Mouse (Mus musculus) left cerebral cortex, adult 9 months (tissue): ENCODE data around the gene A430078G23Rik.
"Not testable (repeated sequence)": the region's sequence is repeated elsewhere in the genome, so short reads cannot be mapped to it uniquely, and the experiment has no call there.

Experiments used
- DNase-seq, 2 experiments: peaks; one replicate each; pipeline ENCODE4 v3.0.0; 2022; ENCODE audit warnings: low spot score in 2 of 2

The A430078G23Rik gene

DNA sequence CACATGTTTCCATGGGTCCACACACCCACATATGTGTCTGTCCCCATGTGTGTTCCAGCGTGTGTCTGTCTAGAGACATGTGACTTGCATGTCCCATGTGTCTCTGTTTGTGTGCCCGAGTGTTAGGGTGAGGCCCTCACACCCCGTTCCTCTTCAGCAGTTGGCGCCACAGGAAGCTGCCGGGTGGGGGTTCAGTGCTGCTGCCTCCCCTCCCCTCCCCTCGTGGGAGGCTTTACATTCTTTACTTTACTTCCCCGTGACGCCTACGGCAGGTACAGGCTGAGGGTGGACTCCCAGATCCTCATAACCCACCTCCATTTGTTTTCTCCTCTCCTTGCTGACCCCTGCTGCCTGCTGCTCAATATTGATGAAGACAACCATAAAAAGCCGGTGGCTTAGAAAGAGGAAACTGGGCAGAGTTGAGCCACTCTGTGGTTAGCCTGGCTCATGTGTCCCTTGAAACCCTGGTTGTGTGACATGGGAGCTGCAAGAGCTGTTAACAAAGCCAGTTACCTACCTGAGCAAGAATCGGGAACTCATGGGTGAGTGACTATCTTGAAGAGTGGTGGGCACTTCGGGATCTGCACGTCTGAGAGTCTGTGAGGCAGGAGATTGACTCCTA lies at the start of gene A430078G23Rik:
TSS of gene A430078G23Rik (plus strand) at position 227 of the 622 bp plus-strand sequence.
- DNase-seq = no peak

DNA sequence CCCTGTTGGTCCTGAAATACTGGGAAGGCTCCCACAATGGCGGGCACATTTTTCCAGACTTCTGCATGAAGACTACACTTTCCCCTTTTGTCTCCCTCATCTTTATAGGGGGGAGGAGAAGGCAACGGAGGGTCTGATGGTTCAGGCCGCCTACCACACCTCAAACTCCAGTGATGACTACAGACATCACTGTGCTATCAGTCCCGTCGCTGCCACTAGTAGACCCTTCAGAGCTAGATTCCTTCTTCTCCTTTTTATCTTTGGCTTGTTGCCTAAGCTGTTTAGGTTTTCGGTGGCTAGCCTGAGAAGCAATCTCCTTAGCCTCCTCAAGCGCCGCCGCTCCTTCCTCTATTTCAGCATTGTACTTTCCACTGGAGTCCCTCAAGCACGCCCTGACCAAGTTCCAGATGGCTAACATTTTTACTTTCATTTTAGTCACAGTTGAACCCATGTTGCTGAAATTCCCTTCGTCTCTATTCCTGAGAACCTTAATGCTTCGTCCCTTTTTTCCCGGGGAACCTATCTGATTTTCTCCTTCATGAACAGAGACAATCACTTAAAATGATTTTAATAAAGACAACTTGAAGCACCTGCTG lies 44.9 kb upstream of the A430078G23Rik start:
- DNase-seq = peak in 1 of 2 experiments; percentile 11

DNA sequence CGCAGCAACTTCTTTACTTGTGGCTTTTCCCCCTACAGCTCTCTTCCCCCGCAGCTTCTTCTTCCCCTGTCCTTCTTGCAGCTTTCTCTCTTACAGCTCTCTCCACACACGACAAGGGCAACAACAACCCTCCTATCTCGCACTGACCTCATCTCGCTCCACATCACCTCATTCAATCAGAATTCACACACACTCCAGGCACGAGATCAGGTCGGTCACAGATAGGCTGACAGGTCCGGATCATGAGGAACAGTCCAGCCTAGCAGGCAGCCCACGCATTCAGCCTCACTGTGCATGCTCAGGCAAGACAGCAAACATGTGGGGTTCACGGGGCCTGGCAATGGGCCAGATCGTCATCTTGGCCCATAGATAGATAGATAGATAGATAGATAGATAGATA lies 43.6 kb upstream of the A430078G23Rik start:
- DNase-seq = peak in 1 of 2 experiments; percentile 13

- DNase-seq = no peak
These were observed 41.7 kb upstream of the A430078G23Rik start for GRCm38 (mm10) chr8:3311482-3311881.

DNA sequence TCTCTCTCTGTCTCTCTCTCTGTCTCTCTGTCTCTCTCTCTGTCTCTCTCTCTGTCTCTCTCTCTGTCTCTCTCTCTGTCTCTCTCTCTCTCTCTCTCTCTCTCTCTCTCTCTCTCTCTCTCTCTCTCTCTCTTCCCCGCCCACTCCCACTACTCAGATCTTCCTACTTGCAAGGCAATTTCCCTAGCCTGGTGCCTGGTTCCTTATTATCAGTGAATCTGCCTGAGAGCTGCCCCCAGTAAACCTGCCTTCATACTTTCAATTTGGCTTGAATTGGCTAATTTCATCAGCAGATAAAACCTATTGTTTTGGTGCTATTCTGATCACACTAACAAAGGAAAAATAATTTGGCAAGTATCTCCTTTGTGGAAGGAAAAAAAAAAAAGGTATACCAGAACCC lies 39.8 kb upstream of the A430078G23Rik start:
- not testable (repeated sequence) for DNase-seq

DNA sequence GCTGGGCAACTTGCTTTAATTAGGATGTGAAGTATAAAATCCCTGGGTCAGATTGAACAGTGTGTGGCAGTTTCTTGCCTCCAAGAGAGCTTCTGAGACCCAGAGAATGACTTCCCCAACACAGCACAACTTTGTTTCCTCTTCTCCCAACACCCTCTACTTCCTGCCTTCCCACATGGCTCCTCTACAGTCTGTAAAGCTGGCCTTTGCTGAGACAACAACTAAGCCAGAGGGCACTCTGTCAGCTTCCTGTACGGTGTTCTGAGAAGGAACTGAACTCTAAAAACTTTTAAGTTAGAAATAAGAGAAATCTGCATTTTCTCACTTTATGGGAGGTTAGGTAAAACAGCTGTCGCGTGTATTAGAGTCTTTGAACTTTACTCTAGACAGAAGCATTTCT lies 39.4 kb upstream of the A430078G23Rik start:
- DNase-seq = no peak

- no peak for DNase-seq
These were observed 38.9 kb upstream of the A430078G23Rik start for GRCm38 (mm10) chr8:3314345-3314744.

DNA sequence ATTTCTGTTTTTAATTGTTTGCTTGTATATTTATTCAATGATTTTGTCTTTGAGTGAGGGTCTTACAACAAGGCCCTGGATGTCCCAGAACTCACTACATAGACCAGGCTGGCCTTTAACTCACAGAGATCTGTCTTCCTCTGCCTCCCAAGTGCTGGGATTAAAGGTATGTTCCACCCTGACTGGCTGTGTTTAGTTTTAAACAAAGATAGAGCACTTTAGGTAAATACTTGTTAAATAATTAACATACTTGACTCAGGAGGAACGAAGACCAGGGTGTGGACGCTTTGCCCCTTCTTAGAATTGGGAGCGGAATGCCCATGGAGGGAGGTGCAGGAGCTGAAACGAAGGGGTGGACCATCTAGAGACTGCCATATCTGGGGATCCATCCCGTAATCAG lies 36.6 kb upstream of the A430078G23Rik start:
- DNase-seq = no peak

GRCm38 (mm10) chr8:3319267-3319666 lies 33.9 kb upstream of the A430078G23Rik start:
- DNase-seq = not testable (repeated sequence)

DNA sequence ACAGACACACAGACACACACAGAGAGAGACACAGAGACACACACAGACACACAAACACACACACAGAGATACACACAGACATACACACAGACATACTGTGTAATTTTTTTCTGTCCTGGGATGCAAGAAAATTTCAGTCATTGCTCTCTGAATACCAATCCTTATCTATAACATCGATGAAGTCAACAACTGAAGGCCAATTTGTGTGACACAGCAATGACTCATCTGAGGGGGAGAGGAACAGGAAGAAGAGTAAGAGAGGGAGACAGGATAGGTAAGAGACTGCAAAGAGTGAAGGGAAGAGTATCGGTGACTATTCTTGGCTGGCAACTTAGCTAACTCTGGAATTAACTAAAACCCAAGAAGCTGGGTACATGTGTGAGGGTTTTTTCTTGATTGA lies 29.0 kb upstream of the A430078G23Rik start:
- no peak for DNase-seq

DNA sequence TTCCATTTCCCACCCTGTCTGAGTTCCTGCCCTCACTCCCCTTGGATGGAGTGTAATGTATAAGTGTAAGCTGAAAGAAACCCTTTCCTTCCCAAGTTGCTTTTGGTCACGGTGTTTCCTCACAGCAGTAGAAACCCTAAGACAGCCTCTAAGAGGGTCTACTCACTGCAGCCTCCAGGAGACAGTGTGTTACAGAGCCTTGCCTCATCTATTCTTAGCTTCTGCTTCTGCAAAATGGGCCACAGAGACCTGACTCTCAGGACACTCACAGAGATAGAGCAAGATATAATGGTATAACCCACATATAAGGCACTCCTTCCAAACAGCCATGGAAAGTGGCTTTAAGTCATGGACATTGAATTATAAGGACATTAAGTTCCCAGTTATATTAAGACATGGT lies 26.2 kb upstream of the A430078G23Rik start:
- no peak for DNase-seq

DNA sequence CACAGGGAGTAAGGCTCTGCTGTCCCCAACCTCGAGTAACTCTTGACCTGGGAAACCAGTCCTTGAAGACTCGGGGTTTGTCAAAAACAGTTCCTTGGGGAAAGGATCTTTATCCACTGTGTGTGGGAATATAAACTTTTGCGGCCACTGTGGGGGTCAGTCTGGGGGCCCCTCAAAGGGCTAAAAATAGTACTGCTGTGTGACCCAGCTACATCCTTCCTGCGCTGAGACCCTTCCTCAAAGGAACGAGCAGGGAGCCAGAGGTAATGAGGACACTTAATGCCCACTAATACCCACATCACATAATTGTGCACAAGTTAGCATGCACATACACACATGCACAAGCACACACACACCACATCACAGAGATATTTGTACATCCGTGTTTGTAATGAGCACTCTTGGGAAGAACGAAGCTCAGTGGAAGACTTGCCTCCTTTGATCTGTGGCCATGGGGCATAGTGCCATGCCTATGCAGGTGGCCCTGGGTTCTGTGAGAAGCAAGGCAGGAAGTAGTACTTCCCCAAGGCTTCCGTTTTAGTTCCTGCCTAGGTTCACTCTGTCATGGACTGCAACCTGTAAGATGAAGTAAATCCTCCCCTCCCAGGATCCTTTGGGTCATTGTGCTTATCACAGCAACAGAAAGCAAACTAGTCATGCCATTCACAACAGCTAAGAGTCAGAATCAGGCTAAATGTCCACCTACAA lies 25.5 kb upstream of the A430078G23Rik start:
- DNase-seq = no peak

DNA sequence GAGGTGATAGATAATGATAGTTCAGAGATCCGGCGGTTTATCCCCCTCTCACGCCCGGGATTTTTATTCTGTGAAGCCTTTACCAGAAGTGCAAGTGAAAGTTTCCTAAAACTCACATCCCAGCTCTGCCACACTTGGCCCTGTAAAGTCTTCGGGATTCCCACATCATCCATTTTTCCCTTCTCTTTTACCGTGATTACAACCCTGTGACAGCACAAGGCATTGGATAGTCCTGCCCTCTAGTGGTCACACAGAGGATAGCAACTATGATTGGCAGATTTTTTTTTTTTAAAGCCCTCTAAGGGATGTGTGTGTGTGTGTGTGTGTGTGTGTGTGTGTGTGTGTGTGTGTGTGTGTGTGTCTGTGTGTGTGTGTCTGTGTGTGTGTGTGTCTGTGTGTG lies 22.6 kb upstream of the A430078G23Rik start:
- peak in 1 of 2 experiments; percentile 45 for DNase-seq

DNA sequence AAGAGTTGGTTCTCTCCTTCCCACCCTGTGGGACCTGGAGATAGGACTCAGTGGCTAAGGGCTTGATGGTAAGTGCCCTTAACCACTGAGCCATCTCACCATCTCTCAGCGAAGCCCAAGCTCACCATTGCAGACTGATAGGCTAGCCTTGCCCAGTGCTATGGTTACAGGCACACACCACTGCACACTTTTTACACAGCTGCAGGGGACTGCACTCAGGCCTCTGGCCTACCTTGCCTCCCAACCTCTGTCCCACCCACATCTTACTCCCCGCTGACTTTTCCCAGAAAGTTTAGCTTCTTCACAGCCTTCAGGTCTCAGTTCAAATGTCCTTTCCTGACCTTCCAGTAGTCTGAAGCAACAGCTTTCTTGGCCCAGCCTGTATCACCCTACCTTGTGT lies 21.5 kb upstream of the A430078G23Rik start:
- DNase-seq = no peak

DNA sequence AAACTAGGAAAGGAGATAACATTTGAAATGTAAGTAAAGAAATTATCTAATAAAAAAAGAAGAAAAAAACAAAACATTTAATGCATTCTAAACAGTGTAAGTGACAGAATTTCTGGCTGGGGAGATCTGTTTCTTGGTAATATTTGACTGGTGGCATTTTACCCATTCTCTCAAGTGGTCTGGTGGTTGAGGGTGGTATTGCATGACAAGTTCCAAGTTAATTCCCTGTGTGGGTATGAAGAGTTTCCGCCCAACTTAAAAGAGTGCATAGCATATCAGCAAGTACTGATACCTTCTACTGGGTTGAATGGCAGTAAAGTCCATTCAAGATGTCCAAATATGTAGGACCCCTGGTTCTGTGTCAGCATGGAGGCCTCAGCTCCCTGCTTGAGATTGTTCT lies 17.3 kb upstream of the A430078G23Rik start:
- DNase-seq = no peak

- peak in 1 of 2 experiments; percentile 24 for DNase-seq
These were observed 16.3 kb upstream of the A430078G23Rik start for GRCm38 (mm10) chr8:3336658-3337524.

GRCm38 (mm10) chr8:3337525-3337824 lies 15.7 kb upstream of the A430078G23Rik start:
- not testable (repeated sequence) for DNase-seq

DNA sequence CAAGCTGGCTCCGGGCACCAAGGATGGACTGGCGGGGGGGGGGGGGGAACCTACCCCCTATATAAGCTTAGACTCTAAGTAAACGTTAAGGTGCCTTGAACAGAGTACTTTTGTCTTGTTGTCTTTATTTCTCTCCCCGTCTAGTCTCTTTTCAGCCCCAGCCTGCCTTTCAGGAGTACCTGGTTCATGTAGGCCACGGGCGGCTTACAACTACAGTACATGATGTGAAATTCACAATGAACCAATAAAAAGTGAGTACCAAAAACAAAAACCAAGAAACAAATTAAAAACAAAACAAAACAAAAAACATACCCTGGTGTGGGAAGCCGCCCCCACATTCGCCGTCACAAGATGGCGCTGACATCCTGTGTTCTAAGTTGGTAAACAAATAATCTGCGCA lies 15.2 kb upstream of the A430078G23Rik start:
- no peak for DNase-seq

- DNase-seq = not testable (repeated sequence)
These were observed 12.5 kb upstream of the A430078G23Rik start for GRCm38 (mm10) chr8:3340711-3341110.

- no peak for DNase-seq
These were observed 7.9 kb upstream of the A430078G23Rik start for GRCm38 (mm10) chr8:3345337-3345736.

- no peak for DNase-seq
These were observed 6.4 kb upstream of the A430078G23Rik start for GRCm38 (mm10) chr8:3346691-3347413.
